Mouse (Mus musculus) embryonic fibroblast, embryonic 13.5 days (primary cell): ENCODE results near the gene Adh5.

Source experiments
- CTCF ChIP-seq: IDR thresholded peaks from 2 replicates; pipeline ENCODE4 v1.5.1; 2011; ENCODE audit warnings: mild to moderate bottlenecking, control low read depth, low read length, moderate library complexity, borderline replicate concordance; ENCODE audit not compliant: insufficient read depth
- POLR2A ChIP-seq: IDR thresholded peaks from 2 replicates; pipeline ENCODE4 v1.6.1; 2011; ENCODE audit warnings: low read depth, mild to moderate bottlenecking, control low read depth, low read length, moderate library complexity

GRCm38 (mm10) chr3:138454711-138455435 is 12.0 kb downstream of the Adh5 start:
- TF ChIP-seq POLR2A (no peak), CTCF (no peak)
